Mouse (Mus musculus): Measurements from ENCODE around the gene Dapk1.

GRCm38 (mm10) chr13:60628657-60628950 lies 26.9 kb downstream of the Dapk1 start:
- TF ChIP-seq CTCF (IDR thresholded peaks at IDR 0.05), result no peak
- no peak for TF ChIP-seq EP300 (IDR thresholded peaks at IDR 0.05; ENCODE audit: insufficient read depth, low read depth, low read length)

All from heart, adult 2 months (tissue).